Mouse (Mus musculus) bone marrow macrophage, adult 2 months (primary cell): Measurements from ENCODE around the gene Col26a1.

Experiments
- CTCF ChIP-seq: IDR thresholded peaks from 2 replicates; pipeline ENCODE4 v1.5.1; 2012; ENCODE audit warnings: low read depth, mild to moderate bottlenecking, low read length, moderate library complexity
- POLR2A ChIP-seq: IDR thresholded peaks from 2 replicates; pipeline ENCODE4 v1.6.1; 2012; ENCODE audit warnings: mild to moderate bottlenecking, low read depth, low read length, borderline replicate concordance

- TF ChIP-seq CTCF (no peak), POLR2A (no peak)
Measured at GRCm38 (mm10) chr5:136694976-136695375, 188.0 kb downstream of the Col26a1 start.
